21 mouse cellular contexts compared by ENCODE assay signal in the genomic region with DNA sequence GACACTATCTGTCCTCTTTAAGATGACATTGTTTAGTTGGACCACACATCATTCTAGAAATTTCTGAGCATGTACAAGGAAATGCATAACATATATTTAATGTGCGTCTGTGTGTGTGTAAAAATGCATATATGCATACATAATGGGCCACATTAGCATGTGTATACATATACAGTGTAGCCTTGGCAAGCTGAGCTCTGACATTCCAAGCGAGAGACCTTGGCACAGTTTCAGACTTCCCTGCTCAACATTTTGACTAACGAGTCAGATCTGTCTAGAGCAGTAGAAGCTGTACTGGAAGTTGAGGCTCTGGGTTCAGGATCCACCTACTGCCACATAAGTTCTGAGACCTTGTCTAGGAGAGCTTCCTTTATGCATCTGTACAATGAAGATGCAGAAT. TPM values are rescaled to one million over a fixed set of nuclear protein-coding genes. Genes with fewer than 3 reads are reported as not detected.
DNase-seq lines count a peak whose midpoint lies in the region; ATAC-seq and TF ChIP-seq lines count a peak whose summit lies in the region.
"Had no signal": no experiment of that assay in that cellular context is flagged by ENCODE, and none has a peak within 500 bp of the region (broad histone marks: within the 10 kb centered on the region; RNA-seq: fewer than 3 reads in every experiment).

No protein-coding gene starts in this region.

- no peak overlapping the region for H3K4me3 ChIP-seq in forebrain, embryonic 13.5 days
- no peak overlapping the region for H3K4me3 ChIP-seq in forebrain, embryonic 11.5 days (ENCODE audit: low read depth, low read length)
- no peak overlapping the region for H3K4me3 ChIP-seq in lung, embryonic 15.5 days
- no peak overlapping the region for H3K4me3 ChIP-seq in embryonic fibroblast, embryonic 13.5 days (ENCODE audit: insufficient read depth, low read length)
- no peak overlapping the region for H3K4me3 ChIP-seq in limb, embryonic 13.5 days
- H3K4me3 ChIP-seq in midbrain, embryonic 10.5 days = no peak overlapping the region
- H3K4me3 ChIP-seq: erythroblast, embryonic 14.5 days; liver, embryonic 15.5 days; midbrain, embryonic 12.5 days; stomach, embryonic 15.5 days had no signal

- no peaks in the 10 kb centered on the region for H3K36me3 ChIP-seq in forebrain, embryonic 13.5 days (ENCODE audit: poor library complexity, severe bottlenecking)
- H3K36me3 ChIP-seq in forebrain, embryonic 11.5 days (ENCODE audit: control insufficient read depth, insufficient read depth, low read length) = no peaks in the 10 kb centered on the region
- H3K36me3 ChIP-seq in lung, embryonic 15.5 days = no peaks in the 10 kb centered on the region
- no peaks in the 10 kb centered on the region for H3K36me3 ChIP-seq in limb, embryonic 13.5 days
- no peaks in the 10 kb centered on the region for H3K36me3 ChIP-seq in midbrain, embryonic 10.5 days
- H3K36me3 ChIP-seq: G1E; liver, embryonic 15.5 days; midbrain, embryonic 12.5 days; stomach, embryonic 15.5 days had no signal

- H3K9me3 ChIP-seq in forebrain, embryonic 13.5 days (replicated peaks) = no peaks in the 10 kb centered on the region
- no peaks in the 10 kb centered on the region for H3K9me3 ChIP-seq in forebrain, embryonic 11.5 days (ENCODE audit: control insufficient read depth, low read length)
- H3K9me3 ChIP-seq in lung, embryonic 15.5 days = no peaks in the 10 kb centered on the region
- no peaks in the 10 kb centered on the region for H3K9me3 ChIP-seq in limb, embryonic 13.5 days
- no peaks in the 10 kb centered on the region for H3K9me3 ChIP-seq in midbrain, embryonic 10.5 days (replicated peaks)
- H3K9me3 ChIP-seq: liver, embryonic 15.5 days; midbrain, embryonic 12.5 days; stomach, embryonic 15.5 days had no signal

- H3K27ac ChIP-seq in forebrain, embryonic 13.5 days = peak overlapping the region; percentile 76
- H3K27ac ChIP-seq in forebrain, embryonic 11.5 days (ENCODE audit: low read depth, low read length) = no peak overlapping the region
- H3K27ac ChIP-seq in lung, embryonic 15.5 days = peak overlapping the region; percentile 84
- H3K27ac ChIP-seq in embryonic fibroblast, embryonic 13.5 days (ENCODE audit: insufficient read depth, low read length) = peak overlapping the region; percentile 62; the same call in 1 of the 2 replicates
- peak overlapping the region; percentile 34; the same call in 1 of the 2 replicates for H3K27ac ChIP-seq in limb, embryonic 13.5 days
- no peak overlapping the region for H3K27ac ChIP-seq in midbrain, embryonic 10.5 days (replicated peaks)
- H3K27ac ChIP-seq: liver, embryonic 15.5 days; midbrain, embryonic 12.5 days had no signal

- DNase-seq in forebrain, embryonic 11.5 days (ENCODE audit: low spot score) = no peak
- no peak for DNase-seq in lung, postnatal 4 days
- DNase-seq in midbrain, embryonic 10.5 days (ENCODE audit: low spot score) = no peak
- no peak for DNase-seq in heart, adult 9 months (ENCODE audit: low spot score in 2 of 2)
- DNase-seq: adrenal gland, postnatal 14 days; cerebellum, adult 11-12 months; cerebellum, postnatal 14 days; gastrocnemius, postnatal 10 days; heart, adult 11 months; heart, postnatal 4 days; kidney, adult 9 months; right cerebral cortex, postnatal 25 days had no signal

- no peak for TF ChIP-seq CTCF in embryonic fibroblast, embryonic 13.5 days (IDR thresholded peaks at IDR 0.05; ENCODE audit: borderline replicate concordance, insufficient read depth, low read length)

- no peak overlapping the region for H3K9ac ChIP-seq in forebrain, embryonic 13.5 days
- H3K9ac ChIP-seq in forebrain, embryonic 11.5 days (ENCODE audit: low read length) = no peak overlapping the region
- no peak overlapping the region for H3K9ac ChIP-seq in lung, embryonic 15.5 days
- H3K9ac ChIP-seq in limb, embryonic 13.5 days = no peak overlapping the region
- H3K9ac ChIP-seq: liver, embryonic 15.5 days; midbrain, embryonic 12.5 days; stomach, embryonic 15.5 days had no signal

- H3K4me2 ChIP-seq in forebrain, embryonic 13.5 days = no peak overlapping the region
- no peak overlapping the region for H3K4me2 ChIP-seq in forebrain, embryonic 11.5 days (ENCODE audit: low read depth, low read length, severe bottlenecking)
- 0 out of 2 replicates have a peak overlapping the region, but pooled peaks have one; percentile 29 for H3K4me2 ChIP-seq in lung, embryonic 15.5 days
- H3K4me2 ChIP-seq in limb, embryonic 13.5 days (replicated peaks) = peak overlapping the region; percentile 31; the same call in 1 of the 2 replicates
- H3K4me2 ChIP-seq: liver, embryonic 15.5 days; midbrain, embryonic 12.5 days had no signal

- no peak for TF ChIP-seq POLR2A in embryonic fibroblast, embryonic 13.5 days (IDR thresholded peaks at IDR 0.05; ENCODE audit: low read depth, low read length)

- H3K4me1 ChIP-seq in forebrain, embryonic 13.5 days = peaks cover 14% of the 10 kb centered on the region
- no peaks in the 10 kb centered on the region for H3K4me1 ChIP-seq in forebrain, embryonic 11.5 days (replicated peaks; ENCODE audit: control insufficient read depth, insufficient read depth, low read length)
- H3K4me1 ChIP-seq in lung, embryonic 15.5 days = peaks cover 18% of the 10 kb centered on the region
- no peaks in the 10 kb centered on the region; the same call in 1 of the 2 replicates for H3K4me1 ChIP-seq in embryonic fibroblast, embryonic 13.5 days (ENCODE audit: control insufficient read depth, insufficient read depth, low read length)
- H3K4me1 ChIP-seq in limb, embryonic 13.5 days = peaks cover 22% of the 10 kb centered on the region
- peaks cover 8% of the 10 kb centered on the region for H3K4me1 ChIP-seq in midbrain, embryonic 10.5 days
- H3K4me1 ChIP-seq: liver, embryonic 15.5 days had no signal

- ATAC-seq in forebrain, embryonic 13.5 days = peak; percentile 83
- ATAC-seq in forebrain, embryonic 11.5 days (replicated peaks; ENCODE audit: low FRiP score) = no peak
- peak; percentile 74; the same call in 1 of the 2 replicates for ATAC-seq in lung, embryonic 15.5 days (ENCODE audit: borderline replicate concordance, extremely low read depth, low FRiP score, low TSS enrichment)
- ATAC-seq in limb, embryonic 13.5 days (ENCODE audit: low FRiP score, low read depth) = no peak

- 34% methylated on average over 3 of the region's 3 CpGs for WGBS in forebrain, embryonic 13.5 days
- 83% methylated on average over 3 of the region's 3 CpGs for WGBS in forebrain, embryonic 11.5 days
- WGBS in lung, embryonic 15.5 days = 32% methylated on average over 3 of the region's 3 CpGs
- WGBS in limb, embryonic 13.5 days = 59% methylated on average over 3 of the region's 3 CpGs
- 95% methylated on average over 3 of the region's 3 CpGs for whole genome bisulfite sequencing in midbrain, embryonic 10.5 days

- no peaks in the 10 kb centered on the region for H3K27me3 ChIP-seq in forebrain, embryonic 13.5 days
- no peaks in the 10 kb centered on the region for H3K27me3 ChIP-seq in forebrain, embryonic 11.5 days (ENCODE audit: control insufficient read depth, insufficient read depth, low read length)
- no peaks in the 10 kb centered on the region for H3K27me3 ChIP-seq in lung, embryonic 15.5 days
- no peaks in the 10 kb centered on the region for H3K27me3 ChIP-seq in limb, embryonic 13.5 days
- no peaks in the 10 kb centered on the region for H3K27me3 ChIP-seq in midbrain, embryonic 10.5 days (ENCODE audit: low read depth, poor library complexity, severe bottlenecking)
- H3K27me3 ChIP-seq: liver, embryonic 15.5 days; midbrain, embryonic 12.5 days; stomach, embryonic 15.5 days had no signal

RNA-seq across cellular contexts. Expression of a gene that starts 17.0 kb away (rescaled TPM):
- polyA plus RNA-seq in forebrain, embryonic 13.5 days (2015; fragmentation: Nextera tagmentation; extraction: Ambion mirVana) = 6.6 and 7.3 TPM in 2 replicates
- polyA plus RNA-seq in forebrain, embryonic 11.5 days (2014; fragmentation: Nextera tagmentation; extraction: Ambion mirVana) = 8.5 and 8.8 TPM in 2 replicates
- 48.5 and 55.9 TPM in 2 replicates for polyA plus RNA-seq in lung, embryonic 15.5 days (2015; fragmentation: Nextera tagmentation; extraction: Ambion mirVana)
- polyA plus RNA-seq in embryonic fibroblast, embryonic 13.5 days (2011; ENCODE audit: insufficient read length, low read depth, missing spikeins) = 96.5 and 113 TPM in 2 replicates
- polyA plus RNA-seq in limb, embryonic 13.5 days (2015; fragmentation: Nextera tagmentation; extraction: Ambion mirVana) = 42.9 and 45.3 TPM in 2 replicates
- 9.1 and 9.7 TPM in 2 replicates for polyA plus RNA-seq in midbrain, embryonic 10.5 days (2016; fragmentation: Nextera tagmentation; extraction: Ambion mirVana)
- polyA plus RNA-seq: G1E had no signal

Comparison
In these comparisons a context has a peak if more than half of its experiments do, and no peak if none do; other contexts are left out.
1. ATAC-seq: peak in forebrain, embryonic 13.5 days (single experiment) and lung, embryonic 15.5 days (single experiment); none in forebrain, embryonic 11.5 days (single experiment) and limb, embryonic 13.5 days (single experiment).
2. H3K27ac ChIP-seq: peak in forebrain, embryonic 13.5 days (single experiment), lung, embryonic 15.5 days (single experiment), embryonic fibroblast, embryonic 13.5 days (single experiment) and limb, embryonic 13.5 days (single experiment); none in forebrain, embryonic 11.5 days (single experiment) and midbrain, embryonic 10.5 days (single experiment).
3. H3K4me2 ChIP-seq: peak in lung, embryonic 15.5 days (single experiment) and limb, embryonic 13.5 days (single experiment); none in forebrain, embryonic 13.5 days (single experiment) and forebrain, embryonic 11.5 days (single experiment).